Mouse (Mus musculus) left cerebral cortex, adult 2 months (tissue): ENCODE measurements at regions not wholly inside any gene's neighbourhood (a gene's known extent, or its start where the extent isn't known, plus 50 kb on each side); places are given as distances from the start of the nearest gene placed in this dataset.

Experiments used
- DNase-seq, 2 experiments: peaks; one replicate each; pipeline ENCODE4 v3.0.0; 2021 to 2022; ENCODE audit warnings: low spot score in 2 of 2, mixed read lengths in 1 of 2; ENCODE audit errors: extremely low spot score in 1 of 2
- H3K27ac ChIP-seq: fragments of 200-600 bp; 2 replicates; pipeline ENCODE4 v1.8.1; 2022
- H3K4me3 ChIP-seq: fragments of 200-600 bp; 2 replicates; pipeline ENCODE4 v1.8.1; 2022
- CTCF ChIP-seq: fragments of 200-600 bp; IDR thresholded peaks from 2 replicates; pipeline ENCODE4 v1.8.1; 2022; ENCODE audit warnings: antibody characterized with exemption, mild to moderate bottlenecking, moderate library complexity
- intact Hi-C: fragments of 180-260 bp; cut with DNase I; formaldehyde crosslinking; loops from one replicate; pipeline ENCODE4 v1.15.1; 2025

DNA sequence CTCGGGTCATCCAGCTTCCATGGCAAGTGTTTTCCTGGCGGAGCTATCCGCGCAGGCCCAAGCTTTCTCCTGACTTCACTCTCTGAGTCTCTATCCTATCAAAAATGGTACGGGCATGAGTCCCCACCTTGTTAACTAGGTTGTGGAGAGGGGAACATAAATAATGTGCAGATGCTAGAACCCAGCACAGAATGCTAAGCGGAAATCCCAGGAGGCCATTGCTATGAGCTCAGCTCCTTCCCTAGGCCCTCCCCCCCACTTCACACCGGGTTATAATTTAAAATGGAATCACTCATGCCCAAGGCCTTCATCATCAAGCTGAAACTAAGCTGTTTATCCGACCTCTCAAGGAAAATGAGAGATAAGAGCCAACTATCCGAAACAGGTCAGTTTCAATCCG is 60.4 kb upstream of the Cd83 start:
- no peak for DNase-seq
- Histone ChIP-seq H3K27ac (no peak overlapping the region), H3K4me3 (no peak overlapping the region)
- intact Hi-C loops: no loop called here
- TF ChIP-seq CTCF: no peak

- H3K4me3 ChIP-seq: no peak overlapping the region
- H3K27ac ChIP-seq: no peak overlapping the region
- TF ChIP-seq CTCF: peak; percentile 81
- DNase-seq: peak; percentile 41 to 51
- intact Hi-C loops: loop anchor here (1.0 kb wide), 1 partner anchor 129 kb away; no protein-coding TSS in a partner anchor
Measured at GRCm38 (mm10) chr13:43725698-43726097, 58.9 kb upstream of the Cd83 start.

DNA sequence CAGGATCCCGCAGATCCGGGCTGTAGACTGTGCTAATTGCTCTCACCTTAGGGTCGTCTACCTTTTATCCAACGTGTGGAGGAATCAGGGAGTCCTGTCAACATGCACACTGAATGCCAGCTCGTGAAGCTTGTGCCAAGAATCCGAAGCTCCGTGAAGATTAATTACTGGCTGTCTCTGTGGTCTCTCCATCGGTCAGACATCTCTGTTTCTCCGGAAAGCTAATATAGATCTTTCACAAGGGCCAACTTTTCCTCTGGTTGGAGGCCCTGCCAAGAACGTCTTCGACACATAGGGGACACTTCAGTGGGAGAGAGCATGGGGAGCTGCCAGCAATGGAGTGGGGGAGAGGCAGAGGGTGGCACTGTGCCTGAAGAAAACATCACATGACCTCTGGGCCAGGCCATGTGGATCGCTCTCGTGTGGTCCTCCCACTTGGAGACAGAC is 57.7 kb upstream of the Cd83 start:
- DNase-seq: no peak
- intact Hi-C loops: loop anchor here (1.0 kb wide), 1 partner anchor 131 kb away; no protein-coding TSS in a partner anchor
- Histone ChIP-seq H3K27ac (no peak overlapping the region), H3K4me3 (no peak overlapping the region)
- no peak for TF ChIP-seq CTCF

DNA sequence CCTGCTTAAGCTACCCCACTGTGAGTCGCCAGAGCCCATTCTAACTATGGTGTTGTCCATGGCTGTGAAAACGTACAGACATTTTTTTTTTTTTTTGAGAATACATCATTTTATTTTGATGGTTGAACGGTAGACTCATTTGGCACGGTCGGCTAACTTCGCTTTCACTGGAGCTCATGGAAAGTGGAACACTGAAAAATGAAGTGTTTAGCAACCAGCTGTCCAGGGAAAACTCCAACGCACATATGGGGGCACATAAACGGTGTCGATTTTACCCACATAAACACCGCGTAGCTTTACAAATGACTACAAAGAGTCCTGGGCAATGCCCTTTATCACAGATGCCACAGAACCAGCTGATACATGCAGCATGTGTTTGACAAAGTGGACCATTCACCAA is 55.0 kb upstream of the Cd83 start:
- Histone ChIP-seq H3K27ac (no peak overlapping the region), H3K4me3 (no peak overlapping the region)
- intact Hi-C loops: no loop called here
- no peak for TF ChIP-seq CTCF
- DNase-seq: no peak

DNA sequence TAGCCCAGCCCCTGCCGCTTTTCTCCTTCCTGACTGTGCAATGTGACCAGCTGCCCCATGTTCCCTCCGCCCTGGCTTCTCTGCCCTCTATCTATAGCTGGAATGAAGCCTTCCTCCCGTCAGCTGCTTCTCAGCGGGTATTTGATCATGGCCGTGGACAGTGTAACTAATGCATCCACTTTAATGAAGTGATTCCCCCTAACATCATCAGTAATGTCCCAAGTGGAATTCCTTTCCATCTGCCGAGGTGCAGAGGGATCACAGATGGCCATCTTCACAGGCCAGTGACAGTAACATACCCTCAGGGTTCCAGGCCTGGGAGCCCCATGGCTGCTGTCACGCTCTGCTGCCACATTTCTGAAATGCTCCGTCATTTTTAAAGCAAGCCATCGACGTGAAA is 51.5 kb upstream of the Cd83 start:
- TF ChIP-seq CTCF: no peak
- Histone ChIP-seq H3K27ac (no peak overlapping the region), H3K4me3 (no peak overlapping the region)
- intact Hi-C loops: no loop called here
- no peak for DNase-seq

- TF ChIP-seq CTCF: no peak
- Histone ChIP-seq H3K27ac (no peak overlapping the region), H3K4me3 (no peak overlapping the region)
- no peak for DNase-seq
- intact Hi-C loops: loop anchor here (5.0 kb wide), 3 partner anchors 157 to 562 kb away; partner anchors contain the start of gene Tbc1d7
Measured at GRCm38 (mm10) chr13:43734641-43735040, 49.9 kb upstream of the Cd83 start.
